Mouse (Mus musculus): Measurements from ENCODE around the gene Slc22a13. TPM values are rescaled to one million over a fixed set of nuclear protein-coding genes. Genes with fewer than 3 reads are reported as not detected.

The Slc22a13 gene
- polyA plus RNA-seq, 1 experiment = not detected

DNA sequence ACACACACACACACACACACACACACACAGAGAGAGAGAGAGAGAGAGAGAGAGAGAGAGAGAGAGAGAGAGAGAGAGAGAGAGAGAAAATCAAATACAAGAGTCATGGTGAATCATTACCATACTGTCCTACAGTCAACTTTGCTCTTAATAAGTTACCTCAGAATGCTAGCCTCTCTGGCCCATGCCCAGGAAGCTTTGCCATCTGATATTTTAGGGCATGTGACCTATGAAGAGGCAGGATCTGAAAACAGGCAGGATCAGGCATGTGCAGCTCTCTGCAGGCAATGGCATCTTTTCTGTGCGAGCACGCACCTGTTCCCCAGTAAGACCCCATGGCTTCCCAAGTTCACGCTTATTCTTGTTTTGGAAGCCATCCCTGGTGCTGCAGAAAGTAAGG lies 48.2 kb downstream of the Slc22a13 start:
- Histone ChIP-seq H3K36me3 (ENCODE audit: control insufficient read depth, insufficient read depth) (no peaks in the 10 kb centered on the region), H3K4me2 (ENCODE audit: low read depth) (no peak overlapping the region), H3ac (ENCODE audit: control insufficient read depth, insufficient read length) (no peak overlapping the region), H3K27me3 (ENCODE audit: control insufficient read depth, insufficient read depth, insufficient read length) (peaks cover 49% of the 10 kb centered on the region), H3K79me2 (ENCODE audit: control insufficient read depth, insufficient read depth) (no peaks in the 10 kb centered on the region), H3K4me3 (no peak overlapping the region)
- TF ChIP-seq E2F4 (IDR thresholded peaks at IDR 0.05; ENCODE audit: insufficient read depth) (no peak), MYOG (IDR thresholded peaks at IDR 0.05; ENCODE audit: control insufficient read depth in 1 of 3, insufficient read depth in 1 of 3, insufficient read length in 2 of 3, low read depth in 2 of 3) (no peak), TCF12 (IDR thresholded peaks at IDR 0.05; ENCODE audit: insufficient read depth, poor library complexity, severe bottlenecking) (no peak), SRF (IDR thresholded peaks at IDR 0.05; ENCODE audit: control insufficient read depth, insufficient read length, low read depth) (no peak), POLR2AphosphoS2 (IDR thresholded peaks at IDR 0.05; ENCODE audit: insufficient read length, low read depth) (no peak)

DNA sequence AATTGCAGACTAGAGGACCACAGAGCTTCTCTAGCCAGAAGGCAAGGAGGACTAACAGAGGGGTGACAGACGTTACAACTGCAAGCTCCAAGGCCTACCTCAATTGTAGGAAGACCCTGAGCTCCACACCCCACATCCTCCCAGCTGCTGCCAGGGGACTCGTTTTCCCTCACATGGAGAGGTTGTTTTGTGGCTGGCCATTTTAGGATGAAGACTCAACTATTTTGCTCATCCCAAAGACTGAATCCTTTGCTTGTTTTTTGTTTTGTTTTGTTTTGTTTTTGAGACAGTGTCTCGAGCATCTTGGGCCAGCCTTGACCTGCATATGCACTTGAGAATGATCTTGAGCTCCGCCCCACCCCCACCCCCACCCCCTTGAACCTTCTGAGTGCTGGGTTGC lies 50.0 kb downstream of the Slc22a13 start, which contains the start of gene Gm47289:
Gene Gm47289 (plus strand): TSS at position 301 of the 400 bp plus-strand sequence.
- Histone ChIP-seq H3ac (ENCODE audit: control insufficient read depth, insufficient read length) (no peak within 1 kb of the TSS), H3K79me2 (ENCODE audit: control insufficient read depth, insufficient read depth) (no peaks in the 10 kb centered on the region), H3K27me3 (ENCODE audit: control insufficient read depth, insufficient read depth, insufficient read length) (peaks cover 56% of the 10 kb centered on the region), H3K4me3 (no peak within 1 kb of the TSS), H3K36me3 (ENCODE audit: control insufficient read depth, insufficient read depth) (no peaks in the 10 kb centered on the region), H3K4me2 (ENCODE audit: low read depth) (no peak within 1 kb of the TSS)
- TF ChIP-seq TCF3 (IDR thresholded peaks at IDR 0.05; ENCODE audit: insufficient read length, low read depth) (no peak), SRF (IDR thresholded peaks at IDR 0.05; ENCODE audit: control insufficient read depth, insufficient read length, low read depth) (no peak), CEBPB (IDR thresholded peaks at IDR 0.05; ENCODE audit: insufficient read depth, poor library complexity, severe bottlenecking) (no peak), REST (IDR thresholded peaks at IDR 0.05; ENCODE audit: insufficient read depth, insufficient read length) (no peak), USF1 (IDR thresholded peaks at IDR 0.05; ENCODE audit: low read depth) (no peak), MAX (IDR thresholded peaks at IDR 0.05; ENCODE audit: low read depth) (no peak)

DNA sequence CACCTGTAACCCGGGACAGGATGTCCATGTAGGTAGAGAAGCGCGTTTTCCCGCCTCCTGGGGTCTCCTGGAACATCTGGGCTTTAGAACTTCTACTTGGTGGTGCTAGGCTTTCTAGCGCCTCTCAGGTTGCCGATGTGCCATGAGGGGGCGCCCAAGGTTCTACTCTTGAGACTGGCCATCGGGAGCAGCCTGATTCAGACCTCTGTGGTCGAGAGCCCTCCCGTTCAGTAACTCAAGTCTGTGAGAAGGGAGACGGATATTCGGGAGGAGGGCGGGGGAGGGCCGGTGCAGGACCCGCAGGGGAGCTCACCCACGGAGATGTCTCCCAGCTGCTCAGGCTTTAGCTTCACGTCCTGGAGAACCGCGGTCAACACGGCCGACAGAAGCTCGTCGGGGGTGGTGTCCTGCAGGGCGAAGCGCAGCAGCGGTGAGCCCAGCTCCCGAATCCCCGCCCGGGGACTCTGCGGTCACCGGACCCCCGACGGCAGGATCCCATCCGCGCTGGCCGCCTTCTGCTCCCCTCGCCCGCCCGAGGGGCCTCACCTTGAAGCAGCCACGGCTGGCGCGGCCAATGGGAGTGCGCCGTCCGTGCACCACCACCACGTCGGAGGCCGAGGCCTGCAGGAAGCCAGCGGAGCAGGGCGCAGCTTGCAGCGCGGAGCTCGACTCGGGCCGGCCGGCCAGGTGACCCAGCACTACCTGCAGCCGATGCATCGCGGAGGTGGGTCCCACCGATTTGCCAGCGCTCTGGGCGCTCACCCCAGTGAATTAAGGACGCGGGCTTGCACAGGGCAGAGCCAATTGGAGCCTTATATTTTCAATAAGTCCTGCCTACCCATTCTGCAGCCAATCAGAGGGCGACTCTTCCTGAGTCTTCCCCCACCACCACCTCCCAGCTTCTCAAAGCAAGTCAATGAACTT lies 52.4 kb downstream of the Slc22a13 start, which contains the start of gene Acaa1b:
Gene Acaa1b (minus strand): TSS at position 816 of the 924 bp plus-strand sequence.
- Histone ChIP-seq H3K79me2 (ENCODE audit: control insufficient read depth, insufficient read depth) (no peaks in the 10 kb centered on the region), H3K4me3 (no peak within 1 kb of the TSS), H3K36me3 (ENCODE audit: control insufficient read depth, insufficient read depth) (no peaks in the 10 kb centered on the region), H3K27me3 (ENCODE audit: control insufficient read depth, insufficient read depth, insufficient read length) (peaks cover 73% of the 10 kb centered on the region), H3ac (ENCODE audit: control insufficient read depth, insufficient read length) (no peak within 1 kb of the TSS), H3K4me2 (ENCODE audit: low read depth) (peak within 1 kb of the TSS; percentile 30)
- TF ChIP-seq POLR2A (IDR thresholded peaks at IDR 0.05; ENCODE audit: insufficient read length, low read depth) (no peak), TCF12 (IDR thresholded peaks at IDR 0.05; ENCODE audit: insufficient read depth, poor library complexity, severe bottlenecking) (no peak), E2F4 (IDR thresholded peaks at IDR 0.05; ENCODE audit: insufficient read depth) (no peak), REST (IDR thresholded peaks at IDR 0.05; ENCODE audit: insufficient read depth, insufficient read length) (no peak), CEBPB (IDR thresholded peaks at IDR 0.05; ENCODE audit: insufficient read depth, poor library complexity, severe bottlenecking) (no peak), MYOG (IDR thresholded peaks at IDR 0.05; ENCODE audit: control insufficient read depth in 1 of 3, insufficient read depth in 1 of 3, insufficient read length in 2 of 3, low read depth in 2 of 3) (no peak), TCF3 (IDR thresholded peaks at IDR 0.05; ENCODE audit: insufficient read length, low read depth) (no peak), USF1 (IDR thresholded peaks at IDR 0.05; ENCODE audit: low read depth) (no peak), POLR2AphosphoS2 (IDR thresholded peaks at IDR 0.05; ENCODE audit: insufficient read length, low read depth) (no peak), MYOD1 (IDR thresholded peaks at IDR 0.05; ENCODE audit: control insufficient read depth in 1 of 3, insufficient read length in 2 of 3, low read depth in 2 of 3) (no peak), MAX (IDR thresholded peaks at IDR 0.05; ENCODE audit: low read depth) (no peak), SRF (IDR thresholded peaks at IDR 0.05; ENCODE audit: control insufficient read depth, insufficient read length, low read depth) (no peak)

DNA sequence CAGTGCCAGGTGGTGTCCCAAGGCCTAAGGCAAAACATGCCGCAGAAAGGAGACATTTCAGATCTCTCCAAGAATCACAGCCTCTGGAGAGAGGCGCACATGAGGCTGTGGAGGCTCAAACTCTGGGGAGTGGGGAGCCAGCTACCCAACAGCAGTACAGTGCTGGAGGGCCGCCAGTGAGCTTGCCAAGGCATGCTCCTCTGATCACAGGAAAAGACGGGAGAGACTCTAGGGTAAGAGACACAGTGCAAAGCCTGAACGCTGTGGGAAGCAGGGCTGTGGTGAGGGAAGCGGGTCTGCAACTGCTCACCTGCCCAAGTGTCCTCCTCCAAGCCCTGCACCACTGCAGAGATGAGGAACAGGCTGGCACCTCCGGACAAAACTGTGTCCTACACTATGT lies 53.1 kb downstream of the Slc22a13 start:
- TF ChIP-seq POLR2A (IDR thresholded peaks at IDR 0.05; ENCODE audit: insufficient read length, low read depth) (no peak), POLR2AphosphoS2 (IDR thresholded peaks at IDR 0.05; ENCODE audit: insufficient read length, low read depth) (no peak), TCF3 (IDR thresholded peaks at IDR 0.05; ENCODE audit: insufficient read length, low read depth) (no peak)
- Histone ChIP-seq H3K4me2 (ENCODE audit: low read depth) (no peak overlapping the region), H3K79me2 (ENCODE audit: control insufficient read depth, insufficient read depth) (no peaks in the 10 kb centered on the region), H3K36me3 (ENCODE audit: control insufficient read depth, insufficient read depth) (no peaks in the 10 kb centered on the region), H3K4me3 (no peak overlapping the region), H3ac (ENCODE audit: control insufficient read depth, insufficient read length) (no peak overlapping the region), H3K27me3 (ENCODE audit: control insufficient read depth, insufficient read depth, insufficient read length) (peaks cover 72% of the 10 kb centered on the region)

DNA sequence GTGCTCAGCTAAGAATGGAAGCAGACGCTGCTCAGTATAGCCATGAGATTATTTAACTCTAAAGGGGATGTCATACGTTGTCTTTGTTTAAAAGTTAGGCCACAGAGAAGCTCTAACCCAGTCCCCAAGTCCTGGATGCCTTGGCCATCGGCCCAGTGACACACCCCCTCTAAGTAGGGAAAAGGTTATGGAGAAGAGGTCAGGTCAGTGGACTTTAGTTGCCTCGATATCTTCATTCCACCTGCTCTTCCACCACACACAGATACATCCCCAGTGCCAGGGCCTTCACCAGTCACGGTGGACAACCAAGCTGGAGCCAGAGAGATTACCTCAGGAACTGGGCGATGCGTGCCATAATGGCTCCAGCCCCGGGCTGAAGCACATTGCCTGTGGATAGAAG lies 53.5 kb downstream of the Slc22a13 start:
- H3ac ChIP-seq (ENCODE audit: control insufficient read depth, insufficient read length) = no peak overlapping the region
- H3K27me3 ChIP-seq (ENCODE audit: control insufficient read depth, insufficient read depth, insufficient read length) = peaks cover 72% of the 10 kb centered on the region
- H3K4me2 ChIP-seq (ENCODE audit: low read depth) = no peak overlapping the region
- H3K4me3 ChIP-seq = no peak overlapping the region
- TF ChIP-seq TCF3 (IDR thresholded peaks at IDR 0.05; ENCODE audit: insufficient read length, low read depth) (no peak), REST (IDR thresholded peaks at IDR 0.05; ENCODE audit: insufficient read depth, insufficient read length) (no peak), CEBPB (IDR thresholded peaks at IDR 0.05; ENCODE audit: insufficient read depth, poor library complexity, severe bottlenecking) (no peak), TCF12 (IDR thresholded peaks at IDR 0.05; ENCODE audit: insufficient read depth, poor library complexity, severe bottlenecking) (no peak), MYOG (IDR thresholded peaks at IDR 0.05; ENCODE audit: control insufficient read depth in 1 of 3, insufficient read depth in 1 of 3, insufficient read length in 2 of 3, low read depth in 2 of 3) (no peak), MYOD1 (IDR thresholded peaks at IDR 0.05; ENCODE audit: control insufficient read depth in 1 of 3, insufficient read length in 2 of 3, low read depth in 2 of 3) (no peak), POLR2A (IDR thresholded peaks at IDR 0.05; ENCODE audit: insufficient read length, low read depth) (no peak), SRF (IDR thresholded peaks at IDR 0.05; ENCODE audit: control insufficient read depth, insufficient read length, low read depth) (no peak), E2F4 (IDR thresholded peaks at IDR 0.05; ENCODE audit: insufficient read depth) (no peak), MAX (IDR thresholded peaks at IDR 0.05; ENCODE audit: low read depth) (no peak), POLR2AphosphoS2 (IDR thresholded peaks at IDR 0.05; ENCODE audit: insufficient read length, low read depth) (no peak)
- no peaks in the 10 kb centered on the region for H3K79me2 ChIP-seq (ENCODE audit: control insufficient read depth, insufficient read depth)
- no peaks in the 10 kb centered on the region for H3K36me3 ChIP-seq (ENCODE audit: control insufficient read depth, insufficient read depth)

Measured in myocyte (in vitro differentiated cells).